Mouse (Mus musculus): ENCODE data around the gene Car12. TPM values are rescaled to one million over a fixed set of nuclear protein-coding genes. Genes with fewer than 3 reads are reported as not detected.

The Car12 gene
- total and polyA plus RNA-seq, 3 experiments, result 16.4 to 38.0 (median 34.6) TPM

DNA sequence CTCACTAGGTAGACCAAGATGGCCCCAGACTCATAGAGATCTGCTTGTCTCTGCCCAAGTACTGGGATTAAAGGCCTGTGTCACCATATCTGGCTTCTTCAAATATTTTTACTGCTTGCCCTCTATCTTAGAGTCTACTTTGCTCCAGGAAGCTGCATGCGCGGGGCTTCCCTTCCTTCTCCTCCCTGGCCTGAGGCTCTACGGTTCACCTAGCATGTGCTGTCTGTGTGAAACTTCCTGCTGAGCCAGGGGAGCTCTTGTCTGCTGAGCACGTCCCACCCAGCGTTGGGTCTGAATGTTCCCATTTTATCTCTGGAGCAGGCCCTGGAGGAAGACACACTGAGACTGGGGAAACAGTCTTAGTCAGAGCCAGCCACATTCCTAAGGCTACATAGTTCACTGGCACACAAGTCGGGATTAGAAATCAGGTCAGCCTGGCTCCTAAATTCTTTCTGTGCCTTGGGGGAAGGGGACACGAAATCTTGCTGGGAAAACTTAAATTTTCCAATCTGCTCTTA is 43.9 kb upstream of the Car12 start:
- in situ Hi-C loops (cut with MboI; ENCODE audit: low pct_ligation_motif_present, low pct_unique_long_range_greater_than_20kb, low sequenced_read_pairs) (loop anchor here (10.0 kb wide), 1 partner anchor 315 kb away; no protein-coding TSS in a partner anchor), dilution Hi-C loops (cut with MboI; ENCODE audit: extremely low pct_ligation_motif_present, extremely low pct_unique_long_range_greater_than_20kb, low sequenced_read_pairs) (no loop called here)
- no peaks in the 10 kb centered on the region for H3K79me2 ChIP-seq (replicated peaks; ENCODE audit: control insufficient read depth, extremely low read depth, insufficient read depth, poor library complexity, severe bottlenecking)

DNA sequence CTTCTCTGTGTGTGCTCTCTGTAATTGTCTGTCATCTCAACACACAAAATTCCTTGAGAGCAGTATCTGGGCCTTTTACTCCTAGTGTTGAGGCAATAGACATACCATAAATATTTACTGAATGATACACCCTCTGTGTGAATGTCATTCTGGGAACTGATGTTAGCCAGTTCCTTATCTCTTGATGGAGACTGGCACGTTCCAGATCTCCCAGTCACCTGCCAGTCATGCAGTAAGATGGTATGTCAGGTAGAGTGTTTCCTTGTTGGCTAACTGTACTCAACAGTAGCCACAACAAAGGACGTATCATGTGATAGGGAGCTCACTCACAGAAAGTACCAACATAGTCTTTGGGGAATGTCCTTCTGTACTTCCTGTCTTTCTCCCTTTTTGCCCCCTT is 39.7 kb upstream of the Car12 start:
- in situ Hi-C loops (cut with MboI; ENCODE audit: low pct_ligation_motif_present, low pct_unique_long_range_greater_than_20kb, low sequenced_read_pairs), result no loop called here
- H3K9ac ChIP-seq (ENCODE audit: insufficient read depth, low read depth), result no peak overlapping the region
- no peaks in the 10 kb centered on the region for H3K27me3 ChIP-seq (replicated peaks)
- TF ChIP-seq ZKSCAN1 (IDR thresholded peaks at IDR 0.05; ENCODE audit: borderline replicate concordance, low read depth, low read length) (no peak), MAFK (IDR thresholded peaks at IDR 0.05; ENCODE audit: insufficient replicate concordance, low read length) (no peak), SIN3A (IDR thresholded peaks at IDR 0.05; ENCODE audit: low read length) (no peak), ELF1 (IDR thresholded peaks at IDR 0.05; ENCODE audit: low read depth, low read length) (no peak), E2F4 (IDR thresholded peaks at IDR 0.05; ENCODE audit: insufficient replicate concordance, low read depth, low read length) (no peak), ZC3H11A (IDR thresholded peaks at IDR 0.05; ENCODE audit: low read depth, low read length) (no peak), KAT2A (IDR thresholded peaks at IDR 0.05; ENCODE audit: insufficient replicate concordance, low read length) (no peak), EP300 (IDR thresholded peaks at IDR 0.05; ENCODE audit: low read length) (no peak), MAZ (IDR thresholded peaks at IDR 0.05; ENCODE audit: low read depth, low read length) (no peak), CTCF (conservative IDR thresholded peaks at IDR 0.05 in 1 of 2, IDR thresholded peaks at IDR 0.05 in 1 of 2; ENCODE audit: low read depth in 2 of 2, low read length in 2 of 2) (no peak)
- H3K79me2 ChIP-seq (replicated peaks; ENCODE audit: control insufficient read depth, extremely low read depth, insufficient read depth, poor library complexity, severe bottlenecking), result no peaks in the 10 kb centered on the region
- H3K9me3 ChIP-seq (replicated peaks; ENCODE audit: low read length), result peaks cover 4% of the 10 kb centered on the region
- H3K4me3 ChIP-seq (replicated peaks in 1 of 3; ENCODE audit: low read depth in 2 of 3, low read length in 2 of 3, poor library complexity in 1 of 3), result no peak overlapping the region
- no peak overlapping the region for H3K4me2 ChIP-seq (ENCODE audit: insufficient read depth, low read depth, poor library complexity, severe bottlenecking)
- H3K27ac ChIP-seq (ENCODE audit: insufficient read depth, low read depth), result no peak overlapping the region
- dilution Hi-C loops (cut with MboI; ENCODE audit: extremely low pct_ligation_motif_present, extremely low pct_unique_long_range_greater_than_20kb, low sequenced_read_pairs), result no loop called here
- peaks cover 0 to 36% of the 10 kb centered on the region in 2 experiments; a peak in 2 of 4 replicates for H3K4me1 ChIP-seq (ENCODE audit: control insufficient read depth in 1 of 2, insufficient read depth in 2 of 2)
- no peaks in the 10 kb centered on the region for H3K36me3 ChIP-seq (replicated peaks in 1 of 2; ENCODE audit: control insufficient read depth in 1 of 2, insufficient read depth in 1 of 2, low read length in 1 of 2)
- DNase-seq (ENCODE audit: extremely low read depth), result no peak

More for the DNA sequence above, 43.9 kb upstream of the Car12 start:
- Histone ChIP-seq H3K36me3 (replicated peaks in 1 of 2; ENCODE audit: control insufficient read depth in 1 of 2, insufficient read depth in 1 of 2, low read length in 1 of 2) (no peaks in the 10 kb centered on the region), H3K9me3 (replicated peaks; ENCODE audit: low read length) (peaks cover under 1% of the 10 kb centered on the region), H3K4me2 (ENCODE audit: insufficient read depth, low read depth, poor library complexity, severe bottlenecking) (no peak overlapping the region), H3K27me3 (replicated peaks) (no peaks in the 10 kb centered on the region), H3K27ac (ENCODE audit: insufficient read depth, low read depth) (no peak overlapping the region), H3K4me1 (ENCODE audit: control insufficient read depth in 1 of 2, insufficient read depth in 2 of 2) (peaks cover 0 to 27% of the 10 kb centered on the region in 2 experiments; a peak in 2 of 4 replicates), H3K9ac (ENCODE audit: insufficient read depth, low read depth) (no peak overlapping the region), H3K4me3 (replicated peaks in 1 of 3; ENCODE audit: low read depth in 2 of 3, low read length in 2 of 3, poor library complexity in 1 of 3) (no peak overlapping the region)
- DNase-seq (ENCODE audit: extremely low read depth), result no peak
- TF ChIP-seq CTCF (conservative IDR thresholded peaks at IDR 0.05 in 1 of 2, IDR thresholded peaks at IDR 0.05 in 1 of 2; ENCODE audit: low read depth in 2 of 2, low read length in 2 of 2) (no peak), NRF1 (IDR thresholded peaks at IDR 0.05; ENCODE audit: low read depth, low read length) (no peak), JUN (IDR thresholded peaks at IDR 0.05; ENCODE audit: insufficient read depth, low read depth, low read length) (no peak)

DNA sequence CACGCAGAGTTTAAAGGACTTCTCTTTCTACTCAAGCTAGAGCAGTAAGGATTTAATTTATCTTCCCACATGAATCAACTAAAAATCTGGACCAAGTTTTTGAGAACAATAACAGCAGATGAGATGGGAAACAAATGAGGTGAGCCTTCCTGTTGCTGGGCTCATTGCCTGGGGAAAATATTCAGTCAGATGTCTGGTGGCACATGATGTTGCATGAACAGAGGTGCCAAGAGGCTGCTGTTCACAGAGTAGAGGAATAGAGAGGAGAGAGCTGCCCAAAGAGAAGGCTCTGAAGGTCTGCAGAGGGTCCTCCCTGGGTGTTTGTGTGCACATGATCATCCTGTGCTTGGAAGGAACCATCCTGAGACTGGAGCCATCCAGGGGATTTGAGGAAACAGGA is 37.9 kb upstream of the Car12 start:
- no peak for TF ChIP-seq CHD2 (IDR thresholded peaks at IDR 0.05; ENCODE audit: low read length)
- TF ChIP-seq POLR2A (IDR thresholded peaks at IDR 0.05; ENCODE audit: low read depth, low read length), result no peak
- no peak for TF ChIP-seq TBP (conservative IDR thresholded peaks at IDR 0.05; ENCODE audit: low read depth, low read length)
- no peak for TF ChIP-seq ZNF384 (IDR thresholded peaks at IDR 0.05; ENCODE audit: low read depth, low read length)
- no peak for TF ChIP-seq POLR2AphosphoS2 (IDR thresholded peaks at IDR 0.05; ENCODE audit: low read depth, low read length)
- TF ChIP-seq MAZ (IDR thresholded peaks at IDR 0.05; ENCODE audit: low read depth, low read length), result no peak
- TF ChIP-seq MAX (IDR thresholded peaks at IDR 0.05; ENCODE audit: low read length), result no peak
- TF ChIP-seq RCOR1 (conservative IDR thresholded peaks at IDR 0.05; ENCODE audit: low read depth, low read length), result no peak
- TF ChIP-seq NRF1 (IDR thresholded peaks at IDR 0.05; ENCODE audit: low read depth, low read length), result no peak
- no peak for TF ChIP-seq MXI1 (IDR thresholded peaks at IDR 0.05; ENCODE audit: low read depth, low read length)
- TF ChIP-seq JUN (IDR thresholded peaks at IDR 0.05; ENCODE audit: insufficient read depth, low read depth, low read length), result no peak
- no peak for TF ChIP-seq PAX5 (IDR thresholded peaks at IDR 0.05; ENCODE audit: low read length)
- TF ChIP-seq USF2 (conservative IDR thresholded peaks at IDR 0.05; ENCODE audit: low read depth, low read length), result no peak
- no peak for TF ChIP-seq UBTF (IDR thresholded peaks at IDR 0.05; ENCODE audit: low read depth, low read length)
- no peak for TF ChIP-seq GABPA (IDR thresholded peaks at IDR 0.05; ENCODE audit: insufficient replicate concordance, low read depth, low read length)
- TF ChIP-seq E2F4 (IDR thresholded peaks at IDR 0.05; ENCODE audit: insufficient replicate concordance, low read depth, low read length), result no peak

More for the DNA sequence above, 37.9 kb upstream of the Car12 start:
- Histone ChIP-seq H3K36me3 (replicated peaks in 1 of 2; ENCODE audit: control insufficient read depth in 1 of 2, insufficient read depth in 1 of 2, low read length in 1 of 2) (no peaks in the 10 kb centered on the region), H3K4me1 (ENCODE audit: control insufficient read depth in 1 of 2, insufficient read depth in 2 of 2) (peaks cover 0 to 34% of the 10 kb centered on the region in 2 experiments; a peak in 2 of 4 replicates), H3K27ac (ENCODE audit: insufficient read depth, low read depth) (no peak overlapping the region), H3K9ac (ENCODE audit: insufficient read depth, low read depth) (no peak overlapping the region), H3K79me2 (replicated peaks; ENCODE audit: control insufficient read depth, extremely low read depth, insufficient read depth, poor library complexity, severe bottlenecking) (no peaks in the 10 kb centered on the region), H3K27me3 (replicated peaks) (no peaks in the 10 kb centered on the region), H3K4me2 (ENCODE audit: insufficient read depth, low read depth, poor library complexity, severe bottlenecking) (no peak overlapping the region), H3K9me3 (replicated peaks; ENCODE audit: low read length) (peaks cover 4% of the 10 kb centered on the region), H3K4me3 (replicated peaks in 1 of 3; ENCODE audit: low read depth in 2 of 3, low read length in 2 of 3, poor library complexity in 1 of 3) (no peak overlapping the region)
- dilution Hi-C loops (cut with MboI; ENCODE audit: extremely low pct_ligation_motif_present, extremely low pct_unique_long_range_greater_than_20kb, low sequenced_read_pairs) (no loop called here), in situ Hi-C loops (cut with MboI; ENCODE audit: low pct_ligation_motif_present, low pct_unique_long_range_greater_than_20kb, low sequenced_read_pairs) (no loop called here)
- DNase-seq (ENCODE audit: extremely low read depth), result no peak
